16 mouse cellular contexts compared by ENCODE assay signal in the genomic region with DNA sequence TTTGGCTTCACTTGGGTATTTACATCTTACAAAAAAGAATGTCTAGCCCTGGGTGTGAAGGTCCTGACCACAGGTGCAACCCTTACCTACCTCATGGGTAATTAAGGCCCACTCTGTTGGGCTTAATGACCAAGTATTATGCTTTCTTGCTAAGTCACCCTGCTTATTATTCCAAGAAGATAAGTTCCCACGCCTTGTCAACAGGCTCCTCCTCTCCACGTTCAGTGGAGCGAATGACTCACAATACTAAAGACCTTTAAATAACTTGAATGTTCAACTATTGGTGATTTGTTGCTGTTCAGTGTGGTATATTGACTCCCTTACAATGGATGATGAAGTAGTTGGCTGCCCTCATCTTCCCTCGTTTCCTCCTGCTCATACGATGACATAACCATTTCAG.
"Had no signal": no experiment of that assay in that cellular context is flagged by ENCODE, and none has a peak within 500 bp of the region (broad histone marks: within the 10 kb centered on the region; RNA-seq: fewer than 3 reads in every experiment).

No protein-coding gene starts in this region.

- H3K4me3 ChIP-seq: limb, embryonic 12.5 days; liver, embryonic 13.5 days; lung, embryonic 15.5 days; myocyte; neural tube, embryonic 15.5 days had no signal

- H3K4me1 ChIP-seq: liver, embryonic 13.5 days; neural tube, embryonic 15.5 days had no signal

- H3K27ac ChIP-seq: limb, embryonic 12.5 days; liver, embryonic 13.5 days; lung, embryonic 15.5 days; macrophage; neural tube, embryonic 15.5 days had no signal

- H3K9me3 ChIP-seq: lung, embryonic 15.5 days; neural tube, embryonic 15.5 days had no signal

- DNase-seq: kidney, adult 8-10 months; kidney, postnatal 25 days; layer of hippocampus, adult 9-11 months; layer of hippocampus, postnatal 36 days; liver; liver, embryonic 13.5 days; liver, postnatal 0 days; lung, postnatal 14 days; midbrain, embryonic 14.5 days; thymus, adult 18-20 months; thymus, postnatal 14 days had no signal

- H3K27me3 ChIP-seq: limb, embryonic 12.5 days; liver, embryonic 13.5 days; lung, embryonic 15.5 days; neural tube, embryonic 15.5 days had no signal

- ATAC-seq: liver, postnatal 0 days had no signal

- H3K36me3 ChIP-seq: limb, embryonic 12.5 days; liver, embryonic 13.5 days; lung, embryonic 15.5 days; neural tube, embryonic 15.5 days had no signal
